Mouse (Mus musculus): Measurements from ENCODE around the gene Dvl3. TPM values are rescaled to one million over a fixed set of nuclear protein-coding genes. Genes with fewer than 3 reads are reported as not detected.

Gene Dvl3
- polyA plus RNA-seq, 1 experiment from 2014 or later = 37.0 TPM

- 74% methylated on average over 2 of the region's 2 CpGs for WGBS
- no peaks in the 10 kb centered on the region for H3K36me3 ChIP-seq (ENCODE audit: control insufficient read depth, insufficient read depth)
- no peak overlapping the region for H3K4me2 ChIP-seq (ENCODE audit: low read length)
- H3K9ac ChIP-seq (replicated peaks; ENCODE audit: low read depth, low read length) = no peak overlapping the region
- H3K9me3 ChIP-seq (ENCODE audit: control insufficient read depth, low read length) = no peaks in the 10 kb centered on the region
- H3K4me3 ChIP-seq (replicated peaks; ENCODE audit: low read length) = no peak overlapping the region
- no peaks in the 10 kb centered on the region for H3K4me1 ChIP-seq (replicated peaks; ENCODE audit: control insufficient read depth, insufficient read depth, low read length)
- H3K27me3 ChIP-seq (replicated peaks; ENCODE audit: control insufficient read depth, insufficient read depth, low read length) = no peaks in the 10 kb centered on the region
- no peak for ATAC-seq
- H3K27ac ChIP-seq (ENCODE audit: low read length) = no peak overlapping the region
Measured at GRCm38 (mm10) chr16:20491301-20491700, 25.5 kb upstream of the Dvl3 start.

DNA sequence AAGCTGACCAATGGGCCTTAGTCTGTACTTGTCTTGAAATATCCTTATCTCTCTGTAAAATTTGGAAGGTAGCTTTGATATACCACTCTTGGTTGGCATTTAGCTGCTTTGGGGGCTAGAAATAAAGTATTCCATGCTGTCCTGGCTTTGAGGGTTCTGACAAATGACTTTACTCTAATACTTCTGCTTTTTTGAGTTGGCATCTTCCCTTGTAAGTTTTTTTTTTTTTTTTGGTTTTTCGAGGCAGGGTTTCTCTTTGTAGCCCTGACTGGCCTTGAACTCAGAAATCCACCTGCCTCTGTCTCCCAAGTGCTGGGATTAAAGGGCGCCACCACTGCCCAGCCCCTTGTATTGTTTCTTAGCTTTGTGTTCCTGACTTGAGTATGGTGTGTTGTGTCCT lies 23.3 kb upstream of the Dvl3 start:
- Histone ChIP-seq H3K4me1 (replicated peaks; ENCODE audit: control insufficient read depth, insufficient read depth, low read length) (peaks cover 10% of the 10 kb centered on the region; the same call in 1 of the 2 replicates), H3K27ac (ENCODE audit: low read length) (no peak overlapping the region), H3K27me3 (replicated peaks; ENCODE audit: control insufficient read depth, insufficient read depth, low read length) (peaks cover 4% of the 10 kb centered on the region; the same call in 1 of the 2 replicates), H3K9me3 (ENCODE audit: control insufficient read depth, low read length) (no peaks in the 10 kb centered on the region), H3K4me2 (ENCODE audit: low read length) (no peak overlapping the region), H3K36me3 (ENCODE audit: control insufficient read depth, insufficient read depth) (no peaks in the 10 kb centered on the region), H3K4me3 (replicated peaks; ENCODE audit: low read length) (no peak overlapping the region), H3K9ac (replicated peaks; ENCODE audit: low read depth, low read length) (no peak overlapping the region)
- 63% methylated on average over 2 of the region's 2 CpGs for WGBS
- no peak for ATAC-seq

GRCm38 (mm10) chr16:20496671-20497600 lies 19.8 kb upstream of the Dvl3 start:
- Histone ChIP-seq H3K4me3 (replicated peaks; ENCODE audit: low read length) (peak overlapping the region; percentile 16), H3K9ac (replicated peaks; ENCODE audit: low read depth, low read length) (no peak overlapping the region), H3K27ac (ENCODE audit: low read length) (no peak overlapping the region), H3K9me3 (ENCODE audit: control insufficient read depth, low read length) (no peaks in the 10 kb centered on the region), H3K36me3 (ENCODE audit: control insufficient read depth, insufficient read depth) (peaks cover 10% of the 10 kb centered on the region), H3K27me3 (replicated peaks; ENCODE audit: control insufficient read depth, insufficient read depth, low read length) (peaks cover 4% of the 10 kb centered on the region; the same call in 1 of the 2 replicates), H3K4me2 (ENCODE audit: low read length) (peak overlapping the region; percentile 36), H3K4me1 (replicated peaks; ENCODE audit: control insufficient read depth, insufficient read depth, low read length) (peaks cover 18% of the 10 kb centered on the region)
- peak; percentile 6 for ATAC-seq
- WGBS = 19% methylated on average over 25 of the region's 25 CpGs

DNA sequence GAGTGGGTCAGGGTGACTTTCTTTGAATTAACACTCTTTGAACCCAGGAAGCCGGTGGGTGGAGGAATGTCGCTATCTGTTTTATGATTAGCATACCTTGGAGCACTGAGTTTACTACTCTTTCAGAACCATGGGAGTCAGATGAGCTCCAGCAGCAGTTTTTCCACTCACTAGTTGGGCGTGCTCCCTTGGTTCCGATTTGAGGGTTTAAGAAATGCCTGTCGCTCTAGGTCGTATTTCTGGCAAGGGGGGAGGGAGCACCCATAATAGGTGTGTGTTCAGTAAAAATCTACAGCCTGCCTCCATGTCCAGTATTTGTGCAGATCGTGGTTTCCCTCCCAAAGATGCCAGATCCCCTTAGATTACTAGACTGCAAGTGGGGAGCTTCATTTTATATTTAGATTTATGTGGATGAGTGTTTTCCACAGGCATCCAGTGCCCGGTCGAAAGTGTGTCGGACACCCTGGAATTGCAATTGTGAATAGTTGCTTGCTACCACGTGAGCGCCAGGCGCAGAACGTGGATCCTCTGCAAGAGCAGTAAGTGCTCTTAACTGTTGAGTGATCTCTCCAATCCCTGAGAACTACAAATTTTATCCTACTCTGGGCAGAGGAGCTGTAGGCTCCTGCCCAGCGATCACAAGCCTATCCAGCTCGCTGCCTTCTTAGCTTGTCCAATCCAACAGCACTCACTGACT lies 18.7 kb upstream of the Dvl3 start:
- Histone ChIP-seq H3K4me3 (replicated peaks; ENCODE audit: low read length) (peak overlapping the region; percentile 96), H3K27ac (ENCODE audit: low read length) (peak overlapping the region; percentile 82), H3K27me3 (replicated peaks; ENCODE audit: control insufficient read depth, insufficient read depth, low read length) (peaks cover 4% of the 10 kb centered on the region; the same call in 1 of the 2 replicates), H3K9me3 (ENCODE audit: control insufficient read depth, low read length) (no peaks in the 10 kb centered on the region), H3K9ac (replicated peaks; ENCODE audit: low read depth, low read length) (peak overlapping the region; percentile 89), H3K36me3 (ENCODE audit: control insufficient read depth, insufficient read depth) (peaks cover 21% of the 10 kb centered on the region), H3K4me2 (ENCODE audit: low read length) (peak overlapping the region; percentile 86), H3K4me1 (replicated peaks; ENCODE audit: control insufficient read depth, insufficient read depth, low read length) (peaks cover 18% of the 10 kb centered on the region)
- ATAC-seq = no peak
- WGBS = 12% methylated on average over 16 of the region's 16 CpGs

DNA sequence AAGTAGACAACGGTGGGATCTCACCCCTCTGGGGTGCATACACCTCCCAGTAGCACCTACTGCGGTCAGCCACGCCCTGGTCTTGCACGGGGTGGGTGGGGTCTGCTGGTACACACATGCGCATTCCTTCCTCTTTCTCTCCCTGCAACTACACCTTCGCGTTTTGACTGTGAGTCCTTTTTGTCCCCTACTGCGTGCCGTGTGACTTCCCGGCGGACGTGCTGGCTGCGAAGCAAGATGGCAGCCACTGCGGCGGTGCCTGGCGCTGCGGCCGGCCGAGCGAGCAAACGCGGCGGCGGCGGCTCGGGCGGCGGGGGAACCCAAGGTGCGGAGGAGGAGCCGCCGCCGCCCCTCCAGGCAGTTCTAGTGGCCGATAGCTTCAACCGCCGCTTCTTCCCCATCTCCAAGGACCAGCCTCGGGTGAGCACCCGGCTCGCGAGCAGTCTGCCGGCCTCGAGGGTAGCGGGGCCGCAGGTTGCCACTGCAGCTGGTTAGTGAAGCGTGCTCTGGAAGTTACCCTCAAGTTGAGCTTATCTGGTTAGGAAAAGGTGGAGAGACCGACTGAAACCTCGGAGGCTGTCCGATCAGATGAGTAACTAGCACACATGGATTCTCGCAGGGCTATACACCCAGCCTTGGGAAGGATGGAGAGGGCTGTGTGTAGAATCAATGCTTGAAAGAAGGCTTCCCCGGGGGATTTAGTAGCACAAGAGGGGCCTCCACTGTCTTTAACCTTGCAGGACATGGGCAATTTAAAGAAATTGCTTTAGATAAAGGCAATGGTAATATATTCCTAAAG lies 17.9 kb upstream of the Dvl3 start, which contains the start of gene Eif2b5:
Eif2b5 (plus strand) TSS at position 141 of the 799 bp plus-strand sequence.
- Histone ChIP-seq H3K27ac (ENCODE audit: low read length) (peak within 1 kb of the TSS; percentile 82), H3K36me3 (ENCODE audit: control insufficient read depth, insufficient read depth) (peaks cover 28% of the 10 kb centered on the region), H3K4me1 (replicated peaks; ENCODE audit: control insufficient read depth, insufficient read depth, low read length) (peaks cover 18% of the 10 kb centered on the region), H3K4me3 (replicated peaks; ENCODE audit: low read length) (peak within 1 kb of the TSS; percentile 96), H3K27me3 (replicated peaks; ENCODE audit: control insufficient read depth, insufficient read depth, low read length) (peaks cover 4% of the 10 kb centered on the region; the same call in 1 of the 2 replicates), H3K9me3 (ENCODE audit: control insufficient read depth, low read length) (no peaks in the 10 kb centered on the region), H3K4me2 (ENCODE audit: low read length) (peak within 1 kb of the TSS; percentile 86), H3K9ac (replicated peaks; ENCODE audit: low read depth, low read length) (peak within 1 kb of the TSS; percentile 89)
- under 1% methylated on average over 49 of the region's 49 CpGs for WGBS
- ATAC-seq = peak; percentile 96

GRCm38 (mm10) chr16:20506000-20506399 lies 10.8 kb upstream of the Dvl3 start:
- WGBS = 82% methylated on average over 8 of the region's 8 CpGs
- Histone ChIP-seq H3K27me3 (replicated peaks; ENCODE audit: control insufficient read depth, insufficient read depth, low read length) (no peaks in the 10 kb centered on the region), H3K27ac (ENCODE audit: low read length) (no peak overlapping the region), H3K4me2 (ENCODE audit: low read length) (no peak overlapping the region), H3K36me3 (ENCODE audit: control insufficient read depth, insufficient read depth) (peaks cover 71% of the 10 kb centered on the region), H3K9ac (replicated peaks; ENCODE audit: low read depth, low read length) (no peak overlapping the region), H3K4me3 (replicated peaks; ENCODE audit: low read length) (no peak overlapping the region), H3K9me3 (ENCODE audit: control insufficient read depth, low read length) (no peaks in the 10 kb centered on the region), H3K4me1 (replicated peaks; ENCODE audit: control insufficient read depth, insufficient read depth, low read length) (no peaks in the 10 kb centered on the region)
- ATAC-seq = no peak

GRCm38 (mm10) chr16:20509349-20509748 lies 7.4 kb upstream of the Dvl3 start:
- H3K4me2 ChIP-seq (ENCODE audit: low read length) = no peak overlapping the region
- no peaks in the 10 kb centered on the region for H3K9me3 ChIP-seq (ENCODE audit: control insufficient read depth, low read length)
- H3K4me3 ChIP-seq (replicated peaks; ENCODE audit: low read length) = no peak overlapping the region
- H3K9ac ChIP-seq (replicated peaks; ENCODE audit: low read depth, low read length) = no peak overlapping the region
- no peak overlapping the region for H3K27ac ChIP-seq (ENCODE audit: low read length)
- ATAC-seq = 0 out of 2 replicates have a peak, but pooled peaks have one; percentile 45
- no peaks in the 10 kb centered on the region for H3K4me1 ChIP-seq (replicated peaks; ENCODE audit: control insufficient read depth, insufficient read depth, low read length)
- peaks cover 41% of the 10 kb centered on the region for H3K36me3 ChIP-seq (ENCODE audit: control insufficient read depth, insufficient read depth)
- WGBS = 75% methylated on average over 3 of the region's 3 CpGs
- no peaks in the 10 kb centered on the region for H3K27me3 ChIP-seq (replicated peaks; ENCODE audit: control insufficient read depth, insufficient read depth, low read length)

DNA sequence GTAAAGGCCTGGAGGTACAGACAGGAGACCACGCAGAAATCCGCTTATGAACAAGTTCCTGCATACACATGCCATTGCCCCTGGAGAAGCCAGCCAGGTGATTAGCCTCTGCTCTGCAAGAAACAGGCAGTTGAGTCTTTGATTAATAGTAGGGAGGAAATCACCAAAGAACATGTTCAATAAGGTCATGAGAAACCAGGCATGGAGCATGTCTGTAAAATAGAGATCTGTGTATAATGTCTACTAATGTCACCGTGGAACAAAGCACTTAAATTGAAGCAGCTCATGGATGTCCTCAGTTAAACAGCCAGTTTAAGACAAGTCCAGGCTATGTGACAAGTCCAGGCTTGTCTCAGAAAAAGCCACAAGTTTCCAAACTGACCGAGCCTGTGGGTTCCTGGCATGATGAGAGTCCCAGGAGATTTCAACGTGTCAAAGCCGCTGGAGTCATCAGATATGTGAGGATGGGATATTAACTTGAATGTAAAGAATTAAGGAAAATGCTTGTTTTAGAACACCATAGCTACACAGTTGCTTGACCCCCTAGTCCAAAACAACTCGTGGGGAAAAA lies 5.4 kb upstream of the Dvl3 start:
- peaks cover 29% of the 10 kb centered on the region for H3K36me3 ChIP-seq (ENCODE audit: control insufficient read depth, insufficient read depth)
- H3K9me3 ChIP-seq (ENCODE audit: control insufficient read depth, low read length) = no peaks in the 10 kb centered on the region
- peaks cover 4% of the 10 kb centered on the region; the same call in 1 of the 2 replicates for H3K4me1 ChIP-seq (replicated peaks; ENCODE audit: control insufficient read depth, insufficient read depth, low read length)
- no peak overlapping the region for H3K9ac ChIP-seq (replicated peaks; ENCODE audit: low read depth, low read length)
- ATAC-seq = no peak
- no peak overlapping the region for H3K4me2 ChIP-seq (ENCODE audit: low read length)
- WGBS = 93% methylated on average over 7 of the region's 7 CpGs
- no peaks in the 10 kb centered on the region for H3K27me3 ChIP-seq (replicated peaks; ENCODE audit: control insufficient read depth, insufficient read depth, low read length)
- no peak overlapping the region for H3K4me3 ChIP-seq (replicated peaks; ENCODE audit: low read length)
- no peak overlapping the region for H3K27ac ChIP-seq (ENCODE audit: low read length)
